Mouse (Mus musculus): Measurements from ENCODE around the gene Hspb6.

Hspb6 gene

GRCm38 (mm10) chr7:30588676-30589434, 36.9 kb downstream of the Hspb6 start, which contains the start of gene Kmt2b:
Gene Kmt2b (minus strand): TSS chr7:30588726.
- DNase-seq = peak; percentile 90

GRCm38 (mm10) chr7:30589435-30590301, 37.7 kb downstream of the Hspb6 start:
- peak; percentile 94 for DNase-seq

- no peak for DNase-seq
Observed at GRCm38 (mm10) chr7:30590927-30591604, 39.1 kb downstream of the Hspb6 start.

GRCm38 (mm10) chr7:30591605-30591951, 39.6 kb downstream of the Hspb6 start:
- DNase-seq = no peak

DNA sequence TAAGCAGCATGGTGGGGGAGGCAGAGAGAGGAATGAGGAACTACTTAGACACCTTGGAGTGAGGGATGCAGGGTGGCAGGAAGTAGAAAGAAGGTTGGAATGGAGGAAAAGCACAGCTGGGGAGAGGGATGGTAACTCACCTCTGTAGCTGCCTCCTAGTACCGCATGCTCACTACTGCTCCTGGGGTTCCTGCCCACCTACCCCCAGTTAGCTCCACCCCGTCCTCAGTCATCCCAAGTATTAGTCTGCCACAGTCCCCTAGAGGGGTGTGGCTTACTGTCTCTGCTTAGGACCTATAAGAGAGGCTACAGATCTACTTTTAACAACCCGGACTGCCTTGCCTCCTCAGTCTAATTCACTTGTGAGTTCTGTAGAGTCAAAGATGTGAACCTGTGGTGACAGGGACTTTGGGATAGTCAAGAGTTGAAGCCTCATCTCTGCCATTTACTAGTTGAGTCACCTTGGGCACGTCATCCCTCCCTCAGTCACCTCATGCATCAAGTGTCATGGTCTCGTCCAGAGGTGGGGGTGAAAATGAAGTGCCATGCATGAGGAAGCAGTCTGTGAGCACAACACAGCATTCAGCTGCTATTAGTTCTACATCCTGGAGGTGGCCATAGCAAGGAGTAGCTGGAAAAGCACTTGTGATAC, 40.9 kb downstream of the Hspb6 start:
- DNase-seq = no peak

DNA sequence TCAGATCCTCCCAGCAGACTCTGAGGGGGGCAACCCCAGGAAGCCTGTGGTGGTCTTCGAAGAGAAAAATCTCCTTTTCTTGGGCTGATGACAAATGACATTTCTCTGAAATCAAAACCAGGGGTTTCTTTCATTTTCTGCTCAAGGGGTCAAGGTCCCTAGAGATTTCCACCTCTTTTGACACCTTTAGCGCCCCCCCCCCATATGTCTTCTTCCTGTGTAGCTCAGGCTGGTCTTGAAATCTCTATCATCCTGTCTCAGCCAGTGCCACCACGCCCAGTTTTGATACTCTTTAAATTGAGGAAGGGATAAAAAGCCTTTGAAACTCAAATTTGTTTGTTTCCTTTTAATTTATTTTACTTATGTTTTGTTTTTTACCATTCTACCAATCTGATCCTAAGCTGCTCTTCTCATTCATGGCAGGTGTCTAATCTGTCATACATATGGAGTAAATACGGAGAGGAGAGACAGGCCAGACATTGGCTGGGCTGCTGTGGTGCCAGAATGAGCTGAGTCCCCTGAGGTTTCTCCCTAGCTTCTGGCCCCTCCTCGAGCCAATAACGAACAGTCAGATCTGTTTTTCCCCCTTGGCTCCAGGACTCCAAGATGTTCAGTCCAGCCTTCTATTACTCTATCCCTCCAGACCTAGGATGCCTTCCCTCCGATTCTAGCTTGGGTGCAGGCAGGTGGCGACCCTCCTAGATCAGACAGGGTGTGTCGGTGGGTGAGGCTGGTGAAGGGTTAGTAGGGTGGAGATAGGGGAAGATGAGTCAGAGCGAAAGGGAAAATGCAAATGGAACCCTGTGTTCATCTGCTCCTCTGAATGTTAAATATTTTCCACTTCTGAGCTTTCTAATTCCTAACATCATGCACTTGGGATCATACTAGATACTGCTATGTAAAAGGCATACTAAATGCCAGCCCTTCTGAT, 41.9 kb downstream of the Hspb6 start:
- DNase-seq = no peak

DNA sequence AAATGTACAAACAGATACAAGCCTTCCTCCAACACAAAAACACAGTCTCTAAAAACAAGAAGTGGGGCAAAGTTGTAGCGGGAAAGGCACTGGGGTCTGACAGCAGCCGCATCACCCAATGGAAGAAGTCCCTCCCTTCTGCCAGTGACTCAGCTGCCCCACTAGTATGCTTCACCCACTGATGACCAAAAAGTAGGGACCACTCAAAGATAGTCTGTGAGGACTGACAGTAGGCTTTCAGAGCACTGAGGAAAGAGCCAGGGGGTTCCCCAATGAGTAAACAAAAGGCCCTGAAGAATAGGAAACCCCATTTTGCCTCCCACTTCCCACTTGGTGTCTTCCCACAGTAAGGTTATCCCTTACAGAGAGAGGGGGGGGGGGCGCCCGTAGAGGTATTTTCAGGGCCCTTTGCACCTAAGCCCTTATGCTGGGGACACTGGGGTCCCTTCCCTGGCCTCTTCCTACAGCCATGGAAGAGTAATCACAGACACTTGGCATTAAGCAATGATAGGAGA, 42.6 kb downstream of the Hspb6 start:
- DNase-seq = no peak

DNA sequence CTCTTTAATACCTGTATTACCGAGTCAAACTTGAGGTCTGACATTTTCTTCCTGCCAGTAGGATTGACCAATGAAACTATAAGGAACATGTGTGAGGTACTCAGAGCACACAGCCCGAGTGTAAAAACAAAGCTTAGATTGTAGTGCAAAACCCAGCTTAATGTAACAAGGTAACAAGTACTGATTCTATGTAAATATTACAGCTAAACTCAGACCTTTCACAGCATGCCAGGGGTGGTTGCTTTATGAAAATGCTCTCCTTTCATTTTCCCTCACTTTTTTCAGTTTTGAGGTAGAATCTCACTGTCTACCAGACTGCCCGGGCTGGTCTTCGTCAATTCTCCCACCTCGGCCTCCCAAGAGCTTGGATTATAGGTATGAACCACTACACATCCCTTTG, 44.1 kb downstream of the Hspb6 start:
- DNase-seq = no peak

- DNase-seq = no peak
Observed at GRCm38 (mm10) chr7:30596811-30597210, 44.8 kb downstream of the Hspb6 start.

DNA sequence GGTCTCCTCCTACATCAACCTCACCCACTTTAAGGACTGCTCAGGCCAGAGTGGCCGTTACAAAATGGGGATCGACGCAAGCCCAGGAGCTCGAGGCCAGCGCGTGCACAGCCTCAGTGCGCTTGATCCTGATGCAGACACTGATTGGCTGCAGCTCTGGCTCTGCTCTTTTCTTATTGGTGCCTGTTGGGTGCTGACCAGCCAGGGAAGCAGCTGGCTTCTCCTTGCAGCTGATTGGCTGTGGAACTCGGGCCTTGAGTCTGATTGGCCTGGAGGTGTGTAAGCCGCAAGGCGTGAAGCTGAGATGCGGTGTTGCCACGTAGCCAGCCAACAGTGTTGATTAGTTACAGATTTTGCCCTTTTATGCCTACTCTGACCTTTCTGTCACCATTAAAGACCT, 46.8 kb downstream of the Hspb6 start, which contains the start of gene Zbtb32:
Gene Zbtb32 (minus strand): TSS at position 124 of the 400 bp plus-strand sequence.
- DNase-seq = no peak

DNA sequence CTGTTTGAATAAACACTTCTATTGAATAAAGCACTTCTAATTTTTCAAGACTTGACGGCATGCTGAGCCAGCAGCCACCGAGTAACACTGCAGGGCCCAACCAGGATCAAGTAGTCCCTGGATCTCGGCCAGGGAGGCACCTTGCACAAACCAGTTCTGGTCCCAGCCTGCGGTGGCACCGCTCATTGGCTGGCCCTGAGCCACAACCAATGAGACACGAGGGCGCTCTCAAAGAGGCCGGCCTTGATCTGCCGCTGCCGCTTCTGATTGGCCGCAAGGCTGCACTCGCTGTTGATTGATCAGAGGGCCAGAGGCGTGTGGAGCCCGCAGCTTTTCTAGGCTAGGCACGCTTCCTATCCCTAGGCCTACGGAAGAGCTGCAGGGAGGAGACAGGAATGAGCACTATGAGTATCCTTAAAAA, 48.0 kb downstream of the Hspb6 start:
- peak; percentile 74 for DNase-seq

GRCm38 (mm10) chr7:30600651-30601050, 48.7 kb downstream of the Hspb6 start:
- DNase-seq = no peak

DNA sequence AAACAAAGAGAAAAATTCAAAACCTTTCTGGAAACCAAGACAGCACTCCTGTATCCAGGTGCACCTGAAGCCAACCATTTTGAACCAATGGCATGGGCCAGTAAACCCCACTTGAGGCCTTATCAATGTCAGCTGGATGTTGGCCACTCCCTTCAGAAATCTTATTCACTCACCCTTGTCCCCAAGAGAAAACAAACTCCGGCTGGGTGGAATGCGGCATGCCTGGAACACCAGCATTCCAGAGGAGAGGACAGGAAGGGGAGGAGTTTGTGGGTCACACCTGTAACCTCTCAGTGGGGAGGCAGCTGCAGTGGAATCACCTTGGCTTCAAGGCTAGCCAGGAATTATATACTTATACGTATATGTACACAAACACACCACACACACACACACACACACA, 50.6 kb downstream of the Hspb6 start:
- no peak for DNase-seq

- DNase-seq = no peak
Observed at GRCm38 (mm10) chr7:30604424-30604823, 52.4 kb downstream of the Hspb6 start.

- DNase-seq = no peak
Observed at GRCm38 (mm10) chr7:30604944-30605343, 53.0 kb downstream of the Hspb6 start.

All from thymus, postnatal 4 days (tissue).